Mouse (Mus musculus) E14TG2a.4 (cell line): ENCODE results near the gene Kank2.

Source experiments
- H3K27me3 ChIP-seq: 2 replicates; pipeline ENCODE4 v1.6.1; 2014; ENCODE audit warnings: low read length, control low read depth; ENCODE audit not compliant: insufficient read depth
- H3K36me3 ChIP-seq: 2 replicates; pipeline ENCODE4 v1.6.1; 2014; ENCODE audit warnings: low read length, control low read depth; ENCODE audit not compliant: insufficient read depth
- H3K4me1 ChIP-seq: replicated peaks from 2 replicates; pipeline ENCODE4 v1.6.1; 2014; ENCODE audit warnings: low read depth, low read length, control low read depth
- H3K4me3 ChIP-seq: replicated peaks from 2 replicates; pipeline ENCODE4 v1.5.1; 2014; ENCODE audit warnings: mild to moderate bottlenecking, low read length
- H3K9me3 ChIP-seq: 2 replicates; pipeline ENCODE4 v1.6.1; 2014; ENCODE audit warnings: low read length, control low read depth
- CTCF ChIP-seq: conservative IDR thresholded peaks from 2 replicates; pipeline ENCODE4 v1.5.1; 2014; ENCODE audit warnings: low read length
- NANOG ChIP-seq: IDR thresholded peaks from 2 replicates; pipeline ENCODE4 v1.6.1; 2014; ENCODE audit warnings: borderline replicate concordance, low read length, mixed read lengths
- POU5F1 ChIP-seq: IDR thresholded peaks from 2 replicates; pipeline ENCODE4 v1.6.1; 2014; ENCODE audit warnings: low read length, borderline replicate concordance

Kank2 gene

DNA sequence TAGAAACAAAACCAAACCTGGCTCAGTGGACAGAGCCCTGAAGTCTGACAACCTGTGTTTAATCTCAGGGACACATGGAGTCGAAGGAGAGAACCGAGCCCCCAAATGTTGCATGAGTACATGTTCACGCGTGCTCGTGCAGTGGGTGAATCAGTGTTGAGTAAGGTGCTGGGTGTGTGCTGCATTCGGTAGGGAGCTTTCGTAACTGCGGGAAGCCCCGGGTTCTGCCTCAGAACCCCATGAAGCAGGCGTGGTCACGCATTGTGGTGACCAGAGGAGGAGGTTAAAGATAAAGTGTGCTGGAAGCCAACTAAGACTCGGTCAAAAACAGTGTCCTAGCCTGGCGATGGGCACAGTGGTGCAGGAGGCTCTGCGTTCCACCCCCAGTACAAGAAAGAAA is 58.1 kb downstream of the Kank2 start:
- TF ChIP-seq POU5F1 (no peak), NANOG (no peak), CTCF (no peak)
- Histone ChIP-seq H3K9me3 (no peaks in the 10 kb centered on the region), H3K4me3 (no peak overlapping the region), H3K36me3 (peaks cover 97% of the 10 kb centered on the region), H3K27me3 (no peaks in the 10 kb centered on the region), H3K4me1 (peaks cover 37% of the 10 kb centered on the region)

DNA sequence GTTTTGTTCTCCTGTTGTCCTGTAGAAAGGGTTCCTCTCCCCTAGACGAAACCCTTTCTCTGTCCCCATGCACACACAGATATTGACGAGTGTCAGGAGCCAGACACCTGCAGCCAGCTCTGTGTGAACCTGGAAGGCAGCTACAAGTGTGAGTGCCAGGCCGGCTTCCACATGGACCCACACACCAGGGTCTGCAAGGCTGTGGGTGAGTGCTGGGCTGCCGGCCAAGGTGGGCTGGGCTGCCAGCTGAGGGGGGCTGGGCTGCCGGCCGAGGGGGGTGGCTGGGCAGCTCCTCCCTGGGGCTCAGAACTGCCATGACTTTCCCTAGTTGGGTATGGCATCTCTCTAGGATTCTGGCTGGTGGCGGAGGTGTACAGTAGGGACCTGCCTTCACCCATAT is 59.8 kb downstream of the Kank2 start:
- peaks cover 48% of the 10 kb centered on the region for H3K4me1 ChIP-seq
- no peaks in the 10 kb centered on the region for H3K27me3 ChIP-seq
- H3K4me3 ChIP-seq, result no peak overlapping the region
- peaks cover 97% of the 10 kb centered on the region for H3K36me3 ChIP-seq
- no peak for TF ChIP-seq NANOG
- no peak for TF ChIP-seq POU5F1
- no peak for TF ChIP-seq CTCF
- H3K9me3 ChIP-seq, result no peaks in the 10 kb centered on the region

DNA sequence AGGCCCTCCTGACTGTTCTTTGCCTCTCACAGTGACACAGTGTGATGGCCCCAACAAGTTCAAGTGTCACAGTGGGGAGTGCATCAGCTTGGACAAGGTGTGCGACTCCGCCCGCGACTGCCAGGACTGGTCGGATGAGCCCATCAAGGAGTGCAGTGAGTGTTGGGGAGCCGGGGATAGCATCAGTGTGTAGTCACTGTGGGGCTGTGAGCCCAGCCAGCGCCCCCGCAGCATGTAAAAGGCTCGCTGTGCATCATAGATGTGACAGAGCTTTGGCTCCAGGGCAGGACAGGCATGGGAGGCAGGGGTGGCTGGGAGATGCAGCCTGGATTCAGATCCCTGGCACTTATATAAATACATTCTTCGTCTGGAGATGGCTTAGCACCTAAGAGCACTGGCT is 61.4 kb downstream of the Kank2 start:
- TF ChIP-seq POU5F1, result no peak
- no peak for TF ChIP-seq NANOG
- no peak for TF ChIP-seq CTCF
- Histone ChIP-seq H3K4me3 (0 out of 2 replicates have a peak overlapping the region, but pooled peaks have one; percentile 7), H3K36me3 (peaks cover 99% of the 10 kb centered on the region), H3K27me3 (no peaks in the 10 kb centered on the region), H3K9me3 (no peaks in the 10 kb centered on the region), H3K4me1 (peaks cover 64% of the 10 kb centered on the region)

DNA sequence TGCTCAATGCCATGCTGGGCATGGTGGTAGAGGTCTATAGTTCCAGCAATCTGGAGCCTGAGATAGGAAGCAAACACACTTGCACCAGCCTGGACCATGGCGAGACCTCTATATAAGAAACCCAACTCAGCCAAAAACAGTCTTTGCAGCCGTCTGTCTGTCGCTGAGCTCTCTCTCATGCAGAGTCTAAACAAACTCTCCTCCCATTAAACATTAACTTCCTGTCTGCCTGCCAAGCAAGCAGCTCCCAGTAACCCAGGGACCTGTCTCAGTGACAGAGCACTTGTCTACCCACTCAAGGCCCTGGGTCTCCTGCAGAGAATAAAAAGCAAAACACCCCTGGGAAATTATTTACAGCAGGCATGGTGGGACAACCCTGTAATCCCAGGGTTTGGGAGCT is 62.0 kb downstream of the Kank2 start:
- TF ChIP-seq NANOG, result no peak
- no peak for TF ChIP-seq POU5F1
- TF ChIP-seq CTCF, result no peak
- no peaks in the 10 kb centered on the region for H3K9me3 ChIP-seq

DNA sequence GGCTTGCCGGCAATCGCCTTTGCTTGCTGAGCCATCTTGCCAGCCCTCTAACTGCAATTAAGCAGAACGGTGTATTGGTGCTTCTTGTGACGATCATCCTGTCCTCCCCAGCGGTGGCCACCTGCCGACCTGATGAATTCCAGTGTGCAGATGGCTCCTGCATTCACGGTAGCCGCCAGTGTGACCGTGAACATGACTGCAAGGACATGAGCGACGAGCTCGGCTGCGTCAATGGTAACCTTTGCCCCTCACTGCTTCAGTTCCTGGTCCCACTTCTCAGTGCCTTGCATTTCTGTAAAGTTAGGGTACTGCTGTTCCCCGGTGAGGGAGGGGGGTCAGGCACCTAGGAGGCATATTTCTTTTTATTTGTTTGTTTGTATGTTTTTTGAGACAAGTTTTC is 63.4 kb downstream of the Kank2 start:
- Histone ChIP-seq H3K9me3 (no peaks in the 10 kb centered on the region), H3K4me3 (no peak overlapping the region), H3K4me1 (peaks cover 78% of the 10 kb centered on the region), H3K36me3 (peaks cover 100% of the 10 kb centered on the region), H3K27me3 (no peaks in the 10 kb centered on the region)
- no peak for TF ChIP-seq CTCF
- no peak for TF ChIP-seq POU5F1
- no peak for TF ChIP-seq NANOG

More for the DNA sequence above, 62.0 kb downstream of the Kank2 start:
- H3K4me3 ChIP-seq, result 0 out of 2 replicates have a peak overlapping the region, but pooled peaks have one; percentile 7
- no peaks in the 10 kb centered on the region for H3K27me3 ChIP-seq
- H3K36me3 ChIP-seq, result peaks cover 99% of the 10 kb centered on the region
- H3K4me1 ChIP-seq, result peaks cover 66% of the 10 kb centered on the region

DNA sequence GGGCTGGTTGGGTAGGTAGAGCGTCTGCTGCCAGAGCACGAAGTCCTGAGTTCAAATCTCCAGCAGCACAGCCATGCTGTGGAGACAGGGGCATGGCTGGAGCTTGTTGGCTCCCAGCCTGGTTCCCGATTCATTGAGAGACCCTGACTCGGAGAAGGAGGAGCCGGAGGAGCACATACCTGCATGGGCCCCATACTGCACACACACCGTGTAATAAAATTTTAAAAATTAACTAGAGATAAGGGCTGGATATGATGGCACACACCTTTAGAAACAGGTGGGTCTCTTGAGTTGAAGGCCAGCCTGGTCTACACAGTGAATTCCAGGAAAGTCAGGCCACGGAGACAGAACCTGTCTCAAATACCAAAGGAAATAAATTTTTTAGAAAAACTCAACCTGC is 64.6 kb downstream of the Kank2 start:
- TF ChIP-seq CTCF (no peak), NANOG (no peak)
- H3K9me3 ChIP-seq, result no peaks in the 10 kb centered on the region
- peaks cover 98% of the 10 kb centered on the region for H3K36me3 ChIP-seq

DNA sequence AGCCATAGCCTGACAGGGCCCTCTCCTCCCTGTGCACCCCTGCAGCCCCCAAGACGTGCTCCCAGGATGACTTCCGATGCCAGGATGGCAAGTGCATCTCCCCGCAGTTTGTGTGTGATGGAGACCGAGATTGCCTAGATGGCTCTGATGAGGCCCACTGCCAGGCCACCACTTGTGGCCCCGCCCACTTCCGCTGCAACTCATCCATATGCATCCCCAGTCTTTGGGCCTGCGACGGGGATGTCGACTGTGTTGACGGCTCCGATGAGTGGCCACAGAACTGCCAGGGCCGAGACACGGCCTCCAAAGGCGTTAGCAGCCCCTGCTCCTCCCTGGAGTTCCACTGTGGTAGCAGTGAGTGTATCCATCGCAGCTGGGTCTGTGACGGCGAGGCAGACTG is 65.1 kb downstream of the Kank2 start:
- peaks cover 84% of the 10 kb centered on the region for H3K4me1 ChIP-seq
- no peaks in the 10 kb centered on the region for H3K27me3 ChIP-seq
- no peak overlapping the region for H3K4me3 ChIP-seq
- TF ChIP-seq POU5F1 (0 out of 2 replicates have a peak, but pooled peaks have one; percentile 36), NANOG (no peak)
- H3K9me3 ChIP-seq, result no peaks in the 10 kb centered on the region
- H3K36me3 ChIP-seq, result peaks cover 98% of the 10 kb centered on the region

More for the DNA sequence above, 64.6 kb downstream of the Kank2 start:
- Histone ChIP-seq H3K4me1 (peaks cover 79% of the 10 kb centered on the region), H3K27me3 (no peaks in the 10 kb centered on the region), H3K4me3 (no peak overlapping the region)

DNA sequence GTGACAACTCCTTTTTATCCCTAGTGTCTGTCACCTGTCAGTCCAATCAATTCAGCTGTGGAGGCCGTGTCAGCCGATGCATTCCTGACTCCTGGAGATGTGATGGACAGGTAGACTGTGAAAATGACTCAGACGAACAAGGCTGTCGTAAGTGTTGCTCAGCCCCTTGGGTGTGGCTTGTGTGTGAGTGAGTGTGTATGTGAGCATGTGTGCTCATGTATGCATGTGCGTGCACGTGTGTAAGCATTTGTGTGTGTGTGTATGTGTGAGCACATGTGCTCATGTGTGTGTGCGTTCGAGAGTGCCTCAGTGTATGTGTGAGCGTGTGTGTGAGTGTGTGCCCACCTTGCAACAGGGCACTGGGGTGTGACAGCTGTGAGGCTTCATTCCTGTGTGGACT is 66.3 kb downstream of the Kank2 start:
- no peaks in the 10 kb centered on the region for H3K27me3 ChIP-seq
- TF ChIP-seq POU5F1, result no peak
- TF ChIP-seq CTCF, result no peak
- TF ChIP-seq NANOG, result no peak
- peaks cover 98% of the 10 kb centered on the region for H3K36me3 ChIP-seq
- peaks cover 90% of the 10 kb centered on the region for H3K4me1 ChIP-seq
- no peaks in the 10 kb centered on the region for H3K9me3 ChIP-seq
- H3K4me3 ChIP-seq, result no peak overlapping the region

DNA sequence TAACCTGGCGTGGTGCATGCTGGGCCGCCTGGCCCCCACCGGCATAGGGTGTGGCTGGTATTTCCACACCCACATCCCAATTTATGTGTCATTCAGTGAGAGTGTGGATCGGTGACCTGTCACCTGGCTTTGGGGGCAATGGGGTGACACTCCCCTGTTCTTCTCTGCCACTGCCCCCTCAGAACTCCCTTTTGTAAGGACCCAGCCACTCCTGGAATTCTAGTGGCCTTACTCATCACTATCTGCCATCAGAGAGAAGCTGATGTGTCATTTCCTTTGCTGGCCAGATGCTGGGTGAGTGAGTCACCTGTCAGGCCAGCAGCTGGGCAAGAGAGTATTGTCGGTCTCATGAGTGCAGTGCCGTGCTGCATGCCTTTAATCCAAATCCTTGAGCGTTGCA is 69.3 kb downstream of the Kank2 start:
- peaks cover 94% of the 10 kb centered on the region for H3K4me1 ChIP-seq
- H3K27me3 ChIP-seq, result no peaks in the 10 kb centered on the region
- no peaks in the 10 kb centered on the region for H3K9me3 ChIP-seq
- peaks cover 98% of the 10 kb centered on the region for H3K36me3 ChIP-seq
- H3K4me3 ChIP-seq, result peak overlapping the region; percentile 27
- TF ChIP-seq NANOG, result no peak
- TF ChIP-seq CTCF, result no peak
- TF ChIP-seq POU5F1, result no peak
